Mouse (Mus musculus) megakaryocyte-erythroid progenitor cell, adult 5-6 weeks (primary cell): ENCODE data around the gene Mtus2. TPM values are rescaled to one million over a fixed set of nuclear protein-coding genes. Genes with fewer than 3 reads are reported as not detected.

Source experiments
- ATAC-seq: replicated peaks from 2 replicates; pipeline ENCODE4 v1.8.0; 2016; ENCODE audit warnings: mild to moderate bottlenecking, inconsistent platforms; ENCODE audit not compliant: severe bottlenecking, poor library complexity, low FRiP score, low TSS enrichment
- total RNA-seq, 2 experiments: library from RNA; stranded (forward) in 1 of 2; stranded (reverse) in 1 of 2; fragments of 200-1000, 215-1000 nt in 1 of 2; fragments of >200 nt in 1 of 2; fragmentation: Nextera tagmentation in 1 of 2; gene quantifications; 2 replicates each; pipeline ENCODE4 v1.2.3; 2014 to 2017

The Mtus2 gene
- total RNA-seq, 2 experiments from 2014 or later: 1.5 to 1.8 TPM

- ATAC-seq: no peak
Observed at GRCm38 (mm10) chr5:148359131-148359530, 402.0 kb downstream of the Mtus2 start.

- peak; percentile 81 for ATAC-seq
Observed at GRCm38 (mm10) chr5:148360922-148361758, 404.0 kb downstream of the Mtus2 start.

GRCm38 (mm10) chr5:148361759-148362010 is 404.6 kb downstream of the Mtus2 start:
- no peak for ATAC-seq

- ATAC-seq: no peak
Observed at GRCm38 (mm10) chr5:148362296-148362695, 405.2 kb downstream of the Mtus2 start.

GRCm38 (mm10) chr5:148363441-148364113 is 406.5 kb downstream of the Mtus2 start:
- no peak for ATAC-seq

Other genes with a start within 250 kb of the Mtus2 start
- not detected in 2 replicates for gene Flt1, start 231.3 kb upstream of the Mtus2 start, total RNA-seq (2014; fragmentation: Nextera tagmentation)
- not detected in 2 replicates for gene Flt1, start 231.3 kb upstream of the Mtus2 start, total RNA-seq (2017)
- 142 and 148 TPM in 2 replicates for gene Pomp, start 96.9 kb upstream of the Mtus2 start, total RNA-seq (2014; fragmentation: Nextera tagmentation)
- gene Pomp, start 96.9 kb upstream of the Mtus2 start, total RNA-seq (2017): 204 and 300 TPM in 2 replicates
- gene Slc46a3, start 62.5 kb upstream of the Mtus2 start, total RNA-seq (2014; fragmentation: Nextera tagmentation): 23.9 and 24.2 TPM in 2 replicates
- 13.8 and 16.7 TPM in 2 replicates for gene Slc46a3, start 62.5 kb upstream of the Mtus2 start, total RNA-seq (2017)